Mouse (Mus musculus): ENCODE measurements at regions not wholly inside any gene's neighbourhood (a gene's known extent, or its start where the extent isn't known, plus 50 kb on each side); places are given as distances from the start of the nearest gene placed in this dataset.

DNA sequence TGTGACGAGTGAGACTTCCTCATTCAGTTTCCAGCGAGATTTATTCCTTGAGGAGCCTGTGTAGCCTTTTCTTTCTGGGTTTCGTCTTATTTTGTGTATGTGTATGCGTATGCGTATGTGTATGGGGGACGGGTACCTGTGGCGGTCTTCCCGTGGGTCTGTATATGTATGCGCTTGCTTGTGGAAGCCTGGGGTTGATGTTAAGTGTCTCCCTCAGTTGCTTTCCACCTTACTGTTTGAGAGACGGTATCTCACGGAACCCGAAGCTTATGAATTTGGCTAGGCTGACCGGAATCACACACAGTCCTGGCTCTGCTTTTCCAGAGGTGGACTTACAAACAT is 87.1 kb downstream of the Ankrd50 start:
- no peak for DNase-seq

DNA sequence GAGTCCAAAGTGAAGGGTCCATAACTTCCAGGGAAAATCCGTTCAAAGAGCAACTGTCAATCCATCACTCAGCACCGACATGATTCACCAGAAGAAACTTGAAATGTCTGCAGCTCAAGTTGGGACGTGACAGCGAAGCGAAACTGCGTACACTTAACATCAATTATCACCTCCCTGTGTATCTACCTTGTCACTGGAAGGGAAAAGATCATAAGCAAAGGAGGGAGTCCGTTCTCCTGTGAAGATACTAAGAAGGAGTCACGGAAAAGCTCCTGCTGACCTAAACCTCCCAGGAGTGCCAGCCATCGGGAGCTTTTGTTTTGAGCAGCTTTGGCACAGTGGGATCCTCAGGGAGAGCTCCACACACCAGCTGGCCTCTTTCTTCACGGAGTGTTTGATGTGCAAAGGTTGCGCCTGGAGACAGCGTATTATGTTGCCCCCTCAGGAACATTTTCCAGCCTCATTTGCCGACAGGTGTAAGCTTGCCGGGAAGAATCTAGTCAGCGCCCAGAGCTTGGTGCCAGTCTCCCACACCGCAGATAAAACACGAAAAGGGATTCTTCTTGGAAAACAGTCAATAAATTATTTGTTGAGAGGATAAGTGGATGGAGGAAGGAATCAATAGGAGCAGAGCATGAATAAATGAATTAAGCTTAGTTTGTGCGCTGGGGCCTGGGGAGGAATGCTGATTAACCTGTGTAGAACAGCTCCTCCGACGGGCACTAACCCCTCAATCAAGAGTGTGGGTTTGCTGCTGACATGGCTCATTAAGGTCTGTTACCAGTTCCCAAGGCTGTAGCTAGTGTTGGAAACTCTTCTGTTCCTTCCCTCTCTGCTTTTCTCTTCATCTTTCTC is 87.7 kb downstream of the Ankrd50 start:
- DNase-seq, result no peak

DNA sequence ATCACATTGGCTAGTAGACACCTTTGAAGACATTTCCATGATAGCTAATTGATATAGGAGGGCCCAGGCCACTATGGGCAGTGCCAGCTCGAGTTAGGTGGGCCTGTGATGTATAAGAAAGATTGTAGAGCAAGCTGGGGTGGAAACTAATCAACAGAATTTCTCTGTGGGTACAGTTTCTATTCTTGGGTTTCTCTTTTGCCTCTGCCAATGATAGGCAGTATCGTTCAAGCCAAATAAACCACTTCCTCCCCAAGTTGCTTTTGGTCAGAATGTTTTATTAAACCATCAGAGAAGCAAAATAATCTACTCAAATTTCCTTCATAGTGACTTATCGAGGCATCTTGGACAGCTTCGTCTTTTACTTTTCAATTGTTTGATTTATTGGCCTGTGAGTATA is 90.3 kb downstream of the Ankrd50 start:
- DNase-seq, result no peak

DNA sequence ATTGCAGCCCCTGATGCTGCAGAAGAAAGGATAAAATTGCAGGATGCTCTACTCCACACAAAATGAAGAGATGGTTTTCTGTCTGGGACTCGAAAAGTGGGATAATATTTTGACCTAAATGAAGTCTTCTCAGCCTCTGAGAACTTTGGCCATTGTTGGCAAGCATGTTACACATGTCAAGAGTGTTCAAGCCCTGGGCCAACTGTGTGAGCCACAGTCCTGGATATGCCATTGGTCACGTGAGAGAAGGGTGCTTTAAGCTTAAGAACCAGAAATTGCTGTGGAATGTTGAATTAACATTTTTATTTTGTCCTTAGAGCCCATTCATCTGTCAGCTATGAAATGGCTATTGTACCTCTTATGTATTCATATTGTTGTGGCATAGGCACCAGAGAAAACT is 95.0 kb downstream of the Ankrd50 start:
- no peak for DNase-seq

DNA sequence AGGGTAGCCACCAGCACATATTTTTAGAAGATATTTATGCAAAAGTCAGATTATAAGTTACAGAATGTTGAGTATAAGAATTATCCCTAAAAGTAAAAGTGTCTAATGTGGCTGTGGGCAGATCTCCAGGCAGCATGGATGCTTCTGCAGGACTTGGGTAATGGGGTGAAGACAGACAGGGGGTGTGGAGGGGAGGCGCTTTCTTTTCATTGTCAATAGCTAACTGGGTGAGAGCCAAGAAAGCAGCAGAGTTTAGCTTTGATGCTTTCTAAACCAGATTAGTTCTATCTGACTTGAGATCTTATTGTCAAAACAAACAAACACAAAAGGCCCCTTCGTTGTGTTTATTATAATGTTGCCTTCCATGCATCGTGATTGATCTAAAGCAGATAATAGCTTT is 95.7 kb downstream of the Ankrd50 start:
- no peak for DNase-seq

DNA sequence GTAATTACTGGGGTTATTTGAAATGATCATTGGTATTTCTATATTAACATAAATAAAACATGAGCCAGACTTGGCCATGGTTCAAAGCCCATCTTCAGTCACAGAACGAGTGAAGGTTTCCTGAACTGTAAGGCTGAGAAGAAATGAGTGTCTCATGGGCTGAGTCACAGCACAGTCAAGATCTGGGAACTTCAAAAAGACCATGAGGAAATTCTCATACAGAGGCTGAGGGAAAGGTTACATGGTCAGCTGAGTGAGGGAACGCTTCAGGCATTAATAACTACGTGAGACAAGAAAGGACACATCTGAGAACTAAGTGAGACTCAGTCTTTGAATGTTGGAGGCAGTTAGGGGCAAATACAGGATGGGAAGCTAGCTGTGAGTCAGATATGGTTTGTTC is 101.9 kb downstream of the Ankrd50 start:
- no peak for DNase-seq

DNA sequence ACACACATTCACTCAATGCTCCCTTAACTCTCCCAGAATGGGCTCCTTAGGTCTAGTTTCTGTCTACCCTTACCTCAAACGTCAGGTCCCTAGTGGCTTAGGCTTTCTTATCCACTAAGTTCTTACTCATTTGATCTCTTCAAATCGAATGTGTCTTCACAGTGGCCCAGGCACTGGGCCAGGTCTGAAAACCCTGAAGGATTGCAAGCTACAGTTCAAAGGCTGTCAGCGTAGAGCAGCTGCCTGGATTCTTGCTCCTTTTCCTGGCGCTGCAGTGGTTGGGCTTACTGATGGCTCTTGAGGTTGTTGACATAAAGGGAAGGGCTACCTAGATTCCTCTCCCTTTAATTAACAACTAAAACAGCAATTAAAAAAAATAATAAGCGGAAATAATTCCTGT is 103.0 kb downstream of the Ankrd50 start:
- no peak for DNase-seq

DNA sequence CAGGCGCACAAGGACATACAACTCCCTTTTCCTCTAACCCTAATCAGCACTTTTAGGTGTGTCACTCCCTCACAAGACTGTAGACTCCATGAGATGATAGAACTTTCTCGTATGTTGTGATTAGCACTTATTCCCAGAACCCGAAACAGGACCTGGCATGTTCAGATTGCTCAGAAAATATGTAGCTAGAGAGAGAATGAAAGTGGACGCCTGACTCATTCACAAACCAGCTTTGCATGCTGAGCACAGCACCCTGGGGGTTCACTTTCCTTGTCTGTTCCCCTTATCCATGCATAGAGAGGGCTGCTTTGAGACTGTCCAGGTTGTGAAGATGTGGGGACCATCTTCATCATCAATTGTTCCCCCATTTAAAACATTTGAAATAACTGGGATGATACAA is 111.0 kb downstream of the Ankrd50 start:
- no peak for DNase-seq

DNA sequence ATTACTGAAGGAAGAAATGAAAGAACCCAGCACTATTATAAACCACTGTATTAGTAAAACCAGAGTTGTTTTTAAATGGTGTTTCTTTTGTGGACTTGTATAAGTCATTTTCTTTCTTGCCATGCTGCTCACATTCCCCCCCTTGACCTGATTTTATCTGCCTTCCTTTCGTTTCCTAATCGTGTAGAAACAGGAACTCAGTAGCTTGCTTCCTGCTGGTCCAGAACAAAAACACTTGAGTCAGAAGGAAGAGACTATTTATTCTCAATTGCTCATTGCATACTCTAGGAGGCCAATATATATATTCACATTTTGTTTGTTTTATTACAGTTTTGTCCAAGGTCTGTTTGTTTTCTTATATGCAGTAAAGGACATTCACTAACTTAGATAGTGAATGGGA is 112.9 kb downstream of the Ankrd50 start:
- no peak for DNase-seq

DNA sequence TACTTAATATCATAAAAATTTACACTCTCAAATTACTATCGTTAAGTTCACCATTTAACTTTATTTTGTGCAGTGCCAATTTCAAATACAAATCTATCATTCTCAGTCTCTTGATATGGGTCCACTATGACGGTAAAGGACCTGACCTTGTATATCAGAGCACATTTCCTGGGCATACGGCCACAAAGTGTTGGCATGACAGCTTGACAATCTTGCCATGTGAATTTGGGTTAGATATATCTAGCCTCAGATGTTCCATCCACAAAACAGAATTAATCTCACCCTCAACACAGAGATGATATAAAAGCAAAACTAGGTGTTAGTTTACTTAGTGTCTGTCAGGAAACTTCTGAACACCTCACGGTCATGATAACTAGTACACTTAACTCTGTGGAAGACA is 120.8 kb downstream of the Ankrd50 start:
- DNase-seq, result no peak

DNA sequence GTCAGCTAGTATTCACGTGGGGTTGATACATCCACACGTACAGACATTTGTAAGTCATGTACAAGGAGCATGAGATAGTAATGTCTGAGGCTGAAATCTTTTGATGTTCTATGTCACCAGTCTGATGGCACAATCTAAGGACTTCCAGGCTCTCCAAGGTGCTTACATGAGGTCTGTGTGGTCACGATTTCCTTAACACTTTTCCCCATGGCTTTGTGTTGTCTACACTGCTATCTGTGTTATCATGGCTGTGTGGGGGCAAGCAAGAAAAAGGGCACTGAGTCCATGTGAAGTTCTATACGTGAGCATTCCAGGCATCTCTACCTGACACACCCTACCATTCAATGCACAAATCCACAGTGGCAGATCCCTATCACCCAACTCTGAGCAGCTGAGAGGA is 123.2 kb downstream of the Ankrd50 start:
- no peak for DNase-seq

DNA sequence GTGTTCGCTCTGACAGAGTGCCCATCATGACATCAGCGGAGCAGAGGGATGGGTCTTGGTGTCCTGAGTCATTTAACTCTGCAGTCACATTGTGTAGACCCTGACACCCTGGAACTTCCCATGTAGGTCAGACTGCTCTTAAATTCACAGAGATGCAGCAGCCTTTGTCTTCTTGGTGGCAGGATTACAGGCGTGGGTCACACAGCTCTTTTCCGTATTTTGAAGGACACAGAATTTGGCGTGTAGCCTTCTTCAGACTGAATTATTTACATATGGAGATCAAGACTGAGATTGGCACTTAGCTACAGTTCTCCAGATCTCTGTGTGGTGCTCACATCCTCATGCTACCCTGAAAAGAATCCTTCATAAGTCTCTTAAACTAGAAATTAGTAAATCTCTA is 123.7 kb downstream of the Ankrd50 start:
- DNase-seq, result no peak

DNA sequence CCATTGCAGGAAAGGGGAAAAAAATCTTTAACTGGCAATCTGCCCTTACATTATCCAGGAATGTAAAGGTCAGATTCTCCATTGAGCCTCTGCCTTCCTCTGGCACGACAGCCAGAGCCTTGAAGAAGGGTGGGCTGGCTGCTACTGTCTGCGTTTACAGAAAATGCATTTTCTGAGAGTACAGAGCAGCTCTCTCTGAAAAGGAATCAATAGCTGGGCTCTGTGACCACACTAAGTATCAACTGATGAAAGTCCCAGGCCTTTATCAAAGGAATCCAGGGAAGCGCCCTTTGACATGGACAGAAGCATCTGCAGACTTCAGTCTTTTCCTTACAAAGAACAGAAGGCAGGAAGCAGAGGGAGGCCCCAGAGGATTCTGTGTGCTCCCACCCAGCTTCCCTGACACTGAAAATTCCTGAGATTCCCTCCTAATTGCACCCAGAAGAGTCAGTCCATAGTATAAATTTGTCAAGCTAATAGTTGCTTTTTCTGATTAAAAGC is 124.2 kb downstream of the Ankrd50 start:
- DNase-seq, result no peak

DNA sequence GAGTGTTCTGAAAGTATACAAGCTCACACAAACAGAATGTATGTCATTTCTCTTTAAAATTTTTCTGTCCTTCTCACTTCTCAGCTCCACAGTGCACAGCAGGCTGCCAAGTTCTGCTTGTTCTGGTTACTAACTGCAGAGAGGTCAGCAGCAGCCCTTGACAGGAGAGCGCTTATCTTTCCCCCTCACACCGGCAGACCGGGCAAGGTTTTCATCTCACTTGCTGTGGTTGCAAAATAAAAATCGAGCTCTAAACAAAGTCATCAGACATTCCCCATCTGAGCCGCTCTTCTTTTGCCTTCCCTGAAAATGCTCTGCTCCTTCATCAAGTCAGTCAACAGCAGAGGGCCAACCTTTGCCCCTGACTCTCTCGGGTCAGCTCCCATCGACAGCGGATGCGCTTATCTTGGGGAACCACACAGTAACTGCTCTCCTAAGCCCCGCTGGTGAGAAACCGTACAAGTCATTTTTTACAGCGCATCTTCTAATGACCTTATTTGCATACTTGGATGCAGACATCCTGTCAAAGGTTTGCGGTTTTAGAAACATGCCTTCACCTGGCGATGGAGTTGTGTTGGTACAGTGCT is 126.6 kb downstream of the Ankrd50 start:
- DNase-seq, result peak; percentile 46

DNA sequence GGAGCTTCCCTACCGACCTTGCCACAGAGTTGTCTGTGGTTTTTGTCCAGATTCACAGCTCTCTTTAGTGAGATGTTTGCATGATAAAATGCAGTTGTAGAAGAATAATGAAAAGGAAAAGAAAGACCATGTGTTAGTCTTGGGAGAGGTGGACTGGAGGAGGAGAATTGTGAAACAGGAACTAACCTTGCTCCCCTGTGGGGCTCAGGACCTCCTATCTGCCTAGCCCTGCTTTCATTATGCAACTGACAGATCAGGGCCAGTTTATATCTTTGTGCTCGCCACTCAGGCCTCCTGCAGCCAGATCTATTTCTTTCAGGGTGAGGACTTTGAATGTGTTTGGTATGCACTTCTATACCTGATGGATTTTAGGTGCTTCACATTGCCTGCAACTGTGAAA is 140.4 kb downstream of the Ankrd50 start:
- DNase-seq, result no peak

DNA sequence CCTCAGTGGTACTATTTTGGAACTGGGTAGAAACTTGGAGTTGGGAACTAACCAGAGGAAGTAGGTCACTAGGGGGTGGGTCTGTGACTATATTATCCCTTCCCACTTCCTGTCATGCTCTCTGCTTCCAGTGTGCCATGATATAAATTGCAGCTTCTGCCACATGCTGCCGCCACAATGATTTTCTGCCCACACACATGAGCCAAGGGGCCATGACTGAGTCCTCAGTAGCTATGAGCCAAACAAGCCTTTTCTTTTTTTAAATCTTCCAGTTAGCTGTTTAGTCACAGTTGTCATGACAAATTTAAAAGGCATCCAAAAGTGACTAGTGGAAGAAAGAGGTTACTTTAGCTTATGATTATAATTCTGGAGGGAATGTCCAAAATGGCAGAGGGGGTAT is 143.0 kb downstream of the Ankrd50 start:
- no peak for DNase-seq

DNA sequence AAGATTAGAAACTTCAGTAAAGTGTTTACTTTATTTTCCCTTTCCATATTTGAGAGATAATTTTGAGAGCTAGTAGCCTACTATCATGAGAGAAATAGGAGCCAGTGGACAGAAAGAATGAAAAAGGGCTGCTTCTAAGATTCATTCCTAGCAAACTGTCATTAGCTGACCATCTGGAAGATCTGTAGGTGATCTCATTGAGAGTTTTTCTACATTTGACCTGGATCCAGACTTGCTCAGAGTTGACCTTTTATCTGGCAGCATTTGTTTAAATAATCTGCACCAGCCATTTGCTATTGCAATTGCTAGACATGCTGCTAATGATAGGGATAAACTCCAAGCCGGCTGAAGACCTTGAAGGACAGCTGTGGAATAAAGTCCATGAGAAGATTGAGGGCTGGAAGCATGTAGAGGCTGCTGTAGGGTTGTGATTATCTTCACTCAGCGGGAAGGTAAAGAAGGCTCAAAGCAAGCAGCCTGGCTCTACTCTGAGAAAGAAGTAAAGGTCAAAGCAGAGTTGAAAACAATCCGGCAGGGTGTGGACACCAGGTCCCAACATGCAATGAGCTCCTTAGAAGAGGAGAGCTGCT is 151.2 kb downstream of the Ankrd50 start:
- DNase-seq, result no peak

DNA sequence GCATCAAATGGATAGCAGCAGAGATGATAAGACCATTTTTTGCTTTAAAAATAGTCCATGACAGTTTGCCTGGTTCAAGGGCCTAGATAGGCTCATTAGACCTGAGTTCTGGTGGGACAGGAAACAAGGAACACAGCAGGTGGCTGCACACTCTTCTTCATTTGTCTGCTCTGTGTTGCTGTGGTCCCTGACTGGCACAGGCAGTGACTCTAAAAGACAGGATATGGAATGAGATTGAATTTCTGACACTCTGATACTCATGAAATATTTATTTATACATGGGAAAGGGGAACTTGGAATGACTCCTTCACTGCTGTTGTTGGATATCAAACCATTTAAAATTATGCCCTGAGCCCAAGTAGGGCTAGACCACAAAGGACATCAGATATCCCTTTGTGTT is 153.5 kb downstream of the Ankrd50 start:
- no peak for DNase-seq

DNA sequence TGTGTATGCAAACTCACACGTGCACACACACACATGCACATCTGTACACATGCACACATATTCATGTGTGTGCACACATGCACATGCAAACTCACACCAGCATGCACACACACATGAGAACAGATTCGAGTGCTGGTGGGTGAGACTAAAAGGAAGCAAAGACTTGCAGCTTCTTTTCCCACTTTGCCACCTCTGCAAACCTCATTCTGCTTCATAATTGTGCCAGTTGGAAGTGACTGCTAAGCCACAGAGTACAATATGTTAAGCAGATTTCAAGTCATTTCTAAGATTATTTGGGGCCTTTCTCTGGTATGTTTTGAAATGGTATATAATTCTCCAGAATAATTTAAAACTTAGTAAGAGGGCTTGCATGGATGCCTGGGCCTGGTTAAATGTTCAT is 157.4 kb downstream of the Ankrd50 start:
- DNase-seq, result no peak

DNA sequence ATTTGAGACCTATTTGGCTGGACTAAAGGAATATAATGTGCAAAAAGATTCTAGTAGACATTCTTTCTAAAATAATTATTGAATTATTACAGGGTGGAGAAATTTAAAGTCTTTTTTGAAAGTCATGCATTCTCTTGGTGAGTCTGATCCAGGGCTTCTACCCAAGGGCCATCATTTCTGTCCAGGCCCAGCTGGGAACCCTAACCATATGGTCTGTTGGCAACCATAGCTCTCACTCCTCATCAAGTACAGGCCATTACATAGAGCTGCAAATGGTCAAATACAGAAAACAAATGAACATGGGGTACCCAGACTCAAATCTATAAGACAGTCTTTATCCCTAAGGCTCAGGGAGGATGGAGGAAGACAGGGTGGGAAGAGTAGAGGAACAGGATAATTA is 158.4 kb downstream of the Ankrd50 start:
- no peak for DNase-seq

DNA sequence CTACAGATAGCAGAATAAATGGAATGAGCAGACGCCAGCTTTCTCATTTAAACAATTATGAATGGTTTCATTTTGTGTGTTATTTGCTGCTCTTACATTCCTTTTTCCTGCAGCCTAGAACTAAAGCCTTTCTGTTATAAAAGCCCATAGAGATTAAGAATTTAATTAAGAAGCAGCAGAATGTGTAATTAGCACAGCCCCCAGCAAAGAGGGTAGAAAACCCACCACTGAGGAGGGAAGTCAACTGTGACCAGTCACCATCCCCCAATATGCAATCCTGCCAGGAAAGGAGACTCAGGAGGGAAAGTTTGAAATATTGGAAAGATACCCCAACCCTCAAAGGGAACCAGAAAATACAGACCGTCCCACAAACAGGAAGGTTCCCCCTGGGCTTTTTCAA is 160.0 kb downstream of the Ankrd50 start:
- no peak for DNase-seq

DNA sequence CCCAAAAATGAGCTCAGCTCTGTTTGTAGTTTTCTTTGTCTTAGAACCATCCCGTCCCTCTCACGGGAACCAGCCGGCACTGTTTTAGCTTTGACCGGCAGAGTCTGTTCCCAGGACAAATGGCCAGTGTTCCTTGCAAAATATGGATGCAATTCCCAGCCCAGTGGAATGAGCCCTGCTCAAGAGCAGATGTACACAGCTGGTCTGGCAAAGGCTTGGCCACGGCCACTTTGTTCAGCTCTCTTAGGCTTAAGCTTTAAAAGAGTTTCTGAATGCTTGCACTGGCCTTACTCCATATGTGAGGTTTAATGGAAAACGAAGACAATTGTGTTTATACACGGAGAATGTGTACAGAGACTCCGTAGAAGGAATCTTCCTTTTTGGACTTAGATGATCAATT is 162.2 kb downstream of the Ankrd50 start:
- no peak for DNase-seq

DNA sequence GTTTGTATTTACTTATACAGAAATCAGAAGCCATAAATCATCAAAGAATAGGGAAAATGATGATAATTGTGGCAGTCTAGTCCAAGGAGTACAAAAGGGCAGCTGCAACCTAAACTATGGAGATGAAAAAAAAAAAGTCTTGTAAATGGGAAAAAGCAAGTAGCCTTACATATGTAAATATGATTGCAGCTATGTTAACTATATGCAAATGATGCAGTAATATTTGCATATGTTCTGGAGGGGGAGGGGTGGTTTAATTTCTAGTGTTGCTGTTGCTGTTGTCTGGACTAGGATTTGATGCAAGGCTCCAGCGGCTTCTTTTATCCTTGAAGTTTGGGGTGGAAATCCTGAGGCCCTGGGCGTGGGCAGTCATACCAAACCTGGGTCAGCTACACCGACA is 163.0 kb downstream of the Ankrd50 start:
- DNase-seq, result no peak

DNA sequence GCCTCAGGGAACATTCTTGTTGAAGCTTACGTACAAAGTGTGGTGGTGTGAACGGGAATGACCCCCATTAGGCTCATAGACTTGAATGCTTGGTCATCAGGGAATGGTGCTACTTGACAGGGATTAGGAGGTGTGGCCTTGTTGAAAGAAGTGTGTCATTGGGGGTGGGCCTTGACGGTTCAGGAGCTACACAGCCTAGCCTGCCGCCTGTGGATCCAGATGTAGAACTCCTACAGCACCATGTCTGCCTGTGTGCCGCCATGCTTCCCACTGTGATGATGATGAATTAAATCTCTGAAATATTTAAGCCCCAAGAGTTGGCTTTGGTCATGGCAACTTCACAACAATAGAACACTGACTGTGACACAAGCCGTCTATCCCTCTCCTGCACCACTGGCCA is 163.6 kb downstream of the Ankrd50 start:
- no peak for DNase-seq

All from liver (tissue).